Mouse (Mus musculus): ENCODE results near the gene Mx1.

DNA sequence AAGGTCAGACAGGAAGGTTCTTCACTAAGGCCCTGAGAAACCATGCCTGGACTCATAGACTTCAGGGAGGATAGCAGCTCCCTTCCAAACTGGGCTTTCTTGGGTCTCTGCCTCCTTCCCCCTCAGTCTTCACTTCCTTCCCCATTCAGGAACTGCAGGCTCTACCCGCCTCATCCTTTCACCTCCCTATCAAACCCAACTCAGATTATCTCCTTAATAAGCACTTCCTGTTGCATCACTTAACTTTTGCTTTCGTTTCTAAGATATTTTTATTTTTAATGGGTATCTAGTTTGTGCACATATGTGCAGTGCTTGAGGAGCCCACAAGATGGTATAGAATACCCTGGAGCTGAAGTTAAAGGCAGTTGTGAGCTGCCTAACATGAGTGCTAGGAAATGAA, 15.9 kb upstream of the Mx1 start:
- no peak for TF ChIP-seq CTCF (IDR thresholded peaks at IDR 0.05; ENCODE audit: low read depth, low read length)
- no peak for TF ChIP-seq TAL1 (conservative IDR thresholded peaks at IDR 0.05; ENCODE audit: low read depth, low read length)
